Mouse (Mus musculus) skeletal muscle tissue, postnatal 0 days (tissue): Measurements from ENCODE around the gene Rbmy. TPM values are rescaled to one million over a fixed set of nuclear protein-coding genes. Genes with fewer than 3 reads are reported as not detected.

Experiments used
- polyA plus RNA-seq: library from polyadenylated mRNA; unstranded; fragments of >200 nt; fragmentation: Nextera tagmentation; extraction: Ambion mirVana; gene quantifications from 2 replicates; pipeline ENCODE4 v1.2.1, GENCODE M21; 2015

The Rbmy gene
- not detected in 2 replicates for polyA plus RNA-seq

GRCm38 (mm10) chrY:2830380-2830779, at the start of gene Rbmy, which contains the start of gene Gm10256:
Gene Rbmy (plus strand): TSS chrY:2830680.
Gene Gm10256 (plus strand): TSS chrY:2830699.

GRCm38 (mm10) chrY:2796105-2796504, 34.4 kb upstream of the Rbmy start, which contains the start of gene Gm4064:
Gene Gm4064 (minus strand): TSS chrY:2796205.

Other genes starting within 250 kb of the Rbmy start
- not detected in 2 replicates for gene H2al2c, start 231.6 kb upstream of the Rbmy start, polyA plus RNA-seq
- gene Sry, start 167.0 kb upstream of the Rbmy start, polyA plus RNA-seq: not detected in 2 replicates
- gene H2al2b, start 110.0 kb upstream of the Rbmy start, polyA plus RNA-seq: not detected in 2 replicates
- not detected in 2 replicates for gene Gm4064, start 34.5 kb upstream of the Rbmy start, polyA plus RNA-seq
- not detected in 2 replicates for gene Gm10256, start within 50 bp of the Rbmy start, polyA plus RNA-seq
- gene Gm10352, start 70.3 kb downstream of the Rbmy start, polyA plus RNA-seq: not detected in 2 replicates
- not detected in 2 replicates for gene Gm29289, start 101.9 kb downstream of the Rbmy start, polyA plus RNA-seq